Mouse (Mus musculus): ENCODE data around the gene 4931422A03Rik. TPM values are rescaled to one million over a fixed set of nuclear protein-coding genes. Genes with fewer than 3 reads are reported as not detected.

The 4931422A03Rik gene
- polyA plus RNA-seq, 1 experiment from 2014 or later, result 2.6 TPM

- no peak for DNase-seq
These were observed 83.3 kb downstream of the 4931422A03Rik start for GRCm38 (mm10) chr2:103944859-103945258.

GRCm38 (mm10) chr2:103941085-103941484 is 87.1 kb downstream of the 4931422A03Rik start:
- 59% methylated on average over 3 of the region's 3 CpGs for WGBS
- H3K27me3 ChIP-seq (ENCODE audit: control insufficient read depth, insufficient read depth, low read length), result no peaks in the 10 kb centered on the region
- no peak overlapping the region for H3K27ac ChIP-seq (replicated peaks; ENCODE audit: low read depth, low read length)
- no peak overlapping the region for H3K4me2 ChIP-seq (ENCODE audit: low read length)
- no peaks in the 10 kb centered on the region for H3K9me3 ChIP-seq (ENCODE audit: control insufficient read depth, low read length)
- H3K4me3 ChIP-seq (replicated peaks; ENCODE audit: low read depth, low read length), result no peak overlapping the region
- H3K9ac ChIP-seq (replicated peaks; ENCODE audit: low read length), result no peak overlapping the region
- no peak for DNase-seq
- ATAC-seq (ENCODE audit: low FRiP score, low TSS enrichment), result no peak
- 0 out of 2 replicates have a peak, but pooled peaks cover 2% of the 10 kb centered on the region for H3K4me1 ChIP-seq (ENCODE audit: control insufficient read depth, insufficient read depth, low read length)
- no peaks in the 10 kb centered on the region for H3K36me3 ChIP-seq (ENCODE audit: control insufficient read depth, insufficient read depth, low read length)

More at GRCm38 (mm10) chr2:103944859-103945258, 83.3 kb downstream of the 4931422A03Rik start:
- no peak overlapping the region for H3K9ac ChIP-seq (replicated peaks; ENCODE audit: low read length)
- 96% methylated on average over 2 of the region's 2 CpGs for WGBS
- ATAC-seq (ENCODE audit: low FRiP score, low TSS enrichment), result no peak
- no peak overlapping the region for H3K4me2 ChIP-seq (ENCODE audit: low read length)
- no peaks in the 10 kb centered on the region for H3K4me1 ChIP-seq (ENCODE audit: control insufficient read depth, insufficient read depth, low read length)
- H3K4me3 ChIP-seq (replicated peaks; ENCODE audit: low read depth, low read length), result no peak overlapping the region
- no peaks in the 10 kb centered on the region for H3K9me3 ChIP-seq (ENCODE audit: control insufficient read depth, low read length)
- H3K27me3 ChIP-seq (ENCODE audit: control insufficient read depth, insufficient read depth, low read length), result no peaks in the 10 kb centered on the region
- no peaks in the 10 kb centered on the region for H3K36me3 ChIP-seq (ENCODE audit: control insufficient read depth, insufficient read depth, low read length)
- no peak overlapping the region for H3K27ac ChIP-seq (replicated peaks; ENCODE audit: low read depth, low read length)

GRCm38 (mm10) chr2:103939003-103939402 is 89.2 kb downstream of the 4931422A03Rik start:
- H3K4me3 ChIP-seq (replicated peaks; ENCODE audit: low read depth, low read length), result no peak overlapping the region
- no peaks in the 10 kb centered on the region for H3K36me3 ChIP-seq (ENCODE audit: control insufficient read depth, insufficient read depth, low read length)
- H3K9me3 ChIP-seq (ENCODE audit: control insufficient read depth, low read length), result no peaks in the 10 kb centered on the region
- no peak overlapping the region for H3K9ac ChIP-seq (replicated peaks; ENCODE audit: low read length)
- DNase-seq (no peak), ATAC-seq (ENCODE audit: low FRiP score, low TSS enrichment) (no peak)
- 0 out of 2 replicates have a peak, but pooled peaks cover 4% of the 10 kb centered on the region for H3K4me1 ChIP-seq (ENCODE audit: control insufficient read depth, insufficient read depth, low read length)
- H3K27ac ChIP-seq (replicated peaks; ENCODE audit: low read depth, low read length), result no peak overlapping the region
- H3K4me2 ChIP-seq (ENCODE audit: low read length), result no peak overlapping the region
- H3K27me3 ChIP-seq (ENCODE audit: control insufficient read depth, insufficient read depth, low read length), result no peaks in the 10 kb centered on the region

GRCm38 (mm10) chr2:103938573-103938972 is 89.6 kb downstream of the 4931422A03Rik start:
- 76% methylated on average over 1 of the region's 1 CpGs for WGBS
- H3K9ac ChIP-seq (replicated peaks; ENCODE audit: low read length), result no peak overlapping the region
- no peaks in the 10 kb centered on the region for H3K27me3 ChIP-seq (ENCODE audit: control insufficient read depth, insufficient read depth, low read length)
- no peak overlapping the region for H3K27ac ChIP-seq (replicated peaks; ENCODE audit: low read depth, low read length)
- H3K4me3 ChIP-seq (replicated peaks; ENCODE audit: low read depth, low read length), result no peak overlapping the region
- H3K4me1 ChIP-seq (ENCODE audit: control insufficient read depth, insufficient read depth, low read length), result 0 out of 2 replicates have a peak, but pooled peaks cover 4% of the 10 kb centered on the region
- H3K9me3 ChIP-seq (ENCODE audit: control insufficient read depth, low read length), result no peaks in the 10 kb centered on the region
- no peaks in the 10 kb centered on the region for H3K36me3 ChIP-seq (ENCODE audit: control insufficient read depth, insufficient read depth, low read length)
- ATAC-seq (ENCODE audit: low FRiP score, low TSS enrichment), result no peak
- DNase-seq, result no peak
- no peak overlapping the region for H3K4me2 ChIP-seq (ENCODE audit: low read length)

- no peak overlapping the region for H3K4me2 ChIP-seq (ENCODE audit: low read length)
- no peak overlapping the region for H3K9ac ChIP-seq (replicated peaks; ENCODE audit: low read length)
- no peaks in the 10 kb centered on the region for H3K36me3 ChIP-seq (ENCODE audit: control insufficient read depth, insufficient read depth, low read length)
- 90% methylated on average over 2 of the region's 2 CpGs for WGBS
- DNase-seq, result no peak
- no peaks in the 10 kb centered on the region for H3K27me3 ChIP-seq (ENCODE audit: control insufficient read depth, insufficient read depth, low read length)
- H3K4me1 ChIP-seq (ENCODE audit: control insufficient read depth, insufficient read depth, low read length), result 0 out of 2 replicates have a peak, but pooled peaks cover 4% of the 10 kb centered on the region
- H3K4me3 ChIP-seq (replicated peaks; ENCODE audit: low read depth, low read length), result no peak overlapping the region
- no peak for ATAC-seq (ENCODE audit: low FRiP score, low TSS enrichment)
- H3K27ac ChIP-seq (replicated peaks; ENCODE audit: low read depth, low read length), result no peak overlapping the region
- no peaks in the 10 kb centered on the region for H3K9me3 ChIP-seq (ENCODE audit: control insufficient read depth, low read length)
These were observed 90.5 kb downstream of the 4931422A03Rik start for GRCm38 (mm10) chr2:103937670-103938069.

GRCm38 (mm10) chr2:103936666-103937065 is 91.5 kb downstream of the 4931422A03Rik start:
- no peak overlapping the region for H3K4me3 ChIP-seq (replicated peaks; ENCODE audit: low read depth, low read length)
- H3K9me3 ChIP-seq (ENCODE audit: control insufficient read depth, low read length), result no peaks in the 10 kb centered on the region
- H3K36me3 ChIP-seq (ENCODE audit: control insufficient read depth, insufficient read depth, low read length), result no peaks in the 10 kb centered on the region
- no peaks in the 10 kb centered on the region for H3K27me3 ChIP-seq (ENCODE audit: control insufficient read depth, insufficient read depth, low read length)
- ATAC-seq (ENCODE audit: low FRiP score, low TSS enrichment) (no peak), DNase-seq (no peak)
- 82% methylated on average over 2 of the region's 2 CpGs for WGBS
- no peak overlapping the region for H3K4me2 ChIP-seq (ENCODE audit: low read length)
- H3K4me1 ChIP-seq (ENCODE audit: control insufficient read depth, insufficient read depth, low read length), result 0 out of 2 replicates have a peak, but pooled peaks cover 4% of the 10 kb centered on the region
- no peak overlapping the region for H3K9ac ChIP-seq (replicated peaks; ENCODE audit: low read length)
- no peak overlapping the region for H3K27ac ChIP-seq (replicated peaks; ENCODE audit: low read depth, low read length)

- 46% methylated on average over 10 of the region's 10 CpGs for WGBS
- no peak overlapping the region for H3K4me2 ChIP-seq (ENCODE audit: low read length)
- ATAC-seq (ENCODE audit: low FRiP score, low TSS enrichment) (no peak), DNase-seq (no peak)
- H3K4me3 ChIP-seq (replicated peaks; ENCODE audit: low read depth, low read length), result no peak overlapping the region
- no peaks in the 10 kb centered on the region for H3K36me3 ChIP-seq (ENCODE audit: control insufficient read depth, insufficient read depth, low read length)
- H3K9me3 ChIP-seq (ENCODE audit: control insufficient read depth, low read length), result no peaks in the 10 kb centered on the region
- H3K27ac ChIP-seq (replicated peaks; ENCODE audit: low read depth, low read length), result no peak overlapping the region
- no peak overlapping the region for H3K9ac ChIP-seq (replicated peaks; ENCODE audit: low read length)
- H3K27me3 ChIP-seq (ENCODE audit: control insufficient read depth, insufficient read depth, low read length), result no peaks in the 10 kb centered on the region
- H3K4me1 ChIP-seq (ENCODE audit: control insufficient read depth, insufficient read depth, low read length), result peaks cover 4% of the 10 kb centered on the region; the same call in 1 of the 2 replicates
These were observed 92.3 kb downstream of the 4931422A03Rik start for GRCm38 (mm10) chr2:103935691-103936435.

GRCm38 (mm10) chr2:103934670-103935069 is 93.5 kb downstream of the 4931422A03Rik start:
- Histone ChIP-seq H3K4me3 (replicated peaks; ENCODE audit: low read depth, low read length) (no peak overlapping the region), H3K9me3 (ENCODE audit: control insufficient read depth, low read length) (no peaks in the 10 kb centered on the region), H3K4me1 (ENCODE audit: control insufficient read depth, insufficient read depth, low read length) (peaks cover 8% of the 10 kb centered on the region; the same call in 1 of the 2 replicates), H3K36me3 (ENCODE audit: control insufficient read depth, insufficient read depth, low read length) (no peaks in the 10 kb centered on the region), H3K27ac (replicated peaks; ENCODE audit: low read depth, low read length) (no peak overlapping the region), H3K9ac (replicated peaks; ENCODE audit: low read length) (no peak overlapping the region), H3K27me3 (ENCODE audit: control insufficient read depth, insufficient read depth, low read length) (no peaks in the 10 kb centered on the region), H3K4me2 (ENCODE audit: low read length) (no peak overlapping the region)
- ATAC-seq (ENCODE audit: low FRiP score, low TSS enrichment), result no peak
- 91% methylated on average over 3 of the region's 3 CpGs for WGBS
- DNase-seq, result no peak

- H3K4me2 ChIP-seq (ENCODE audit: low read length), result no peak overlapping the region
- no peak overlapping the region for H3K9ac ChIP-seq (replicated peaks; ENCODE audit: low read length)
- no peak for DNase-seq
- no peak overlapping the region for H3K27ac ChIP-seq (replicated peaks; ENCODE audit: low read depth, low read length)
- peaks cover 8% of the 10 kb centered on the region; the same call in 1 of the 2 replicates for H3K4me1 ChIP-seq (ENCODE audit: control insufficient read depth, insufficient read depth, low read length)
- ATAC-seq (ENCODE audit: low FRiP score, low TSS enrichment), result no peak
- 31% methylated on average over 7 of the region's 7 CpGs for WGBS
- no peaks in the 10 kb centered on the region for H3K27me3 ChIP-seq (ENCODE audit: control insufficient read depth, insufficient read depth, low read length)
- no peak overlapping the region for H3K4me3 ChIP-seq (replicated peaks; ENCODE audit: low read depth, low read length)
- H3K36me3 ChIP-seq (ENCODE audit: control insufficient read depth, insufficient read depth, low read length), result no peaks in the 10 kb centered on the region
- H3K9me3 ChIP-seq (ENCODE audit: control insufficient read depth, low read length), result no peaks in the 10 kb centered on the region
These were observed 93.9 kb downstream of the 4931422A03Rik start for GRCm38 (mm10) chr2:103934270-103934669.
